Mouse (Mus musculus) MEL (cell line): ENCODE measurements at regions not wholly inside any gene's neighbourhood (a gene's known extent, or its start where the extent isn't known, plus 50 kb on each side); places are given as distances from the start of the nearest gene placed in this dataset.
"Not testable (repeated sequence)": the region's sequence is repeated elsewhere in the genome, so short reads cannot be mapped to it uniquely, and the experiment has no call there.

Experiments used
- DNase-seq: peaks from one replicate; pipeline ENCODE4 v3.0.0; 2011; ENCODE audit warnings: low read depth, low spot score
- H3K27ac ChIP-seq: 2 replicates; pipeline ENCODE4 v1.5.1; 2012; ENCODE audit warnings: low read depth, mild to moderate bottlenecking, control low read depth, low read length, moderate library complexity; ENCODE audit not compliant: control insufficient read depth
- H3K27me3 ChIP-seq, 2 experiments: fragments of 150-350 bp in 1 of 2; sonication (generic) in 1 of 2; 2 replicates each; pipeline ENCODE4 v1.6.1; 2012; ENCODE audit warnings: low read length in 2 of 2, mild to moderate bottlenecking in 2 of 2, improper control_type of control experiment in 1 of 2, moderate library complexity in 1 of 2; ENCODE audit not compliant: insufficient read depth in 2 of 2, control insufficient read depth in 1 of 2
- H3K36me3 ChIP-seq, 2 experiments: 2 replicates each; pipeline ENCODE4 v1.6.1; 2012 to 2014; ENCODE audit warnings: low read length in 2 of 2, improper control_type of control experiment in 1 of 2, inconsistent platforms in 1 of 2, mild to moderate bottlenecking in 1 of 2; ENCODE audit not compliant: insufficient read depth in 2 of 2, control insufficient read depth in 1 of 2
- H3K4me1 ChIP-seq, 2 experiments: fragments of 150-350 bp in 1 of 2; sonication (generic) in 1 of 2; 2 replicates each; pipeline ENCODE4 v1.6.1; 2012; ENCODE audit warnings: low read length in 2 of 2, improper control_type of control experiment in 1 of 2, mild to moderate bottlenecking in 1 of 2; ENCODE audit not compliant: insufficient read depth in 2 of 2, control insufficient read depth in 1 of 2
- H3K4me3 ChIP-seq, 2 experiments: fragments of 150-350 bp in 1 of 2; sonication (generic) in 1 of 2; 2 replicates each; pipeline ENCODE4 v1.5.1; 2012; ENCODE audit warnings: low read depth in 2 of 2, low read length in 2 of 2, mild to moderate bottlenecking in 2 of 2, moderate library complexity in 2 of 2, control low read depth in 1 of 2, improper control_type of control experiment in 1 of 2; ENCODE audit not compliant: control insufficient read depth in 1 of 2, insufficient read depth in 1 of 2
- H3K79me2 ChIP-seq: 2 replicates; pipeline ENCODE4 v1.6.1; 2012; ENCODE audit warnings: mild to moderate bottlenecking, low read length, moderate library complexity; ENCODE audit not compliant: control insufficient read depth, poor library complexity, insufficient read depth
- H3K9ac ChIP-seq: 2 replicates; pipeline ENCODE4 v1.6.1; 2012; ENCODE audit warnings: low read depth, mild to moderate bottlenecking, control low read depth, low read length, moderate library complexity; ENCODE audit not compliant: control insufficient read depth, poor library complexity, severe bottlenecking
- H3K9me3 ChIP-seq: fragments of 150-350 bp; sonication (generic); replicated peaks from 2 replicates; pipeline ENCODE4 v1.6.1; 2012; ENCODE audit warnings: mild to moderate bottlenecking, low read length, improper control_type of control experiment, moderate library complexity; ENCODE audit not compliant: insufficient read depth
- BHLHE40 ChIP-seq: IDR thresholded peaks from 2 replicates; pipeline ENCODE4 v1.6.1; 2012; ENCODE audit warnings: low read depth, mild to moderate bottlenecking, inconsistent platforms, low read length, improper control_type of control experiment, borderline replicate concordance
- CHD2 ChIP-seq: IDR thresholded peaks from 2 replicates; pipeline ENCODE4 v1.6.1; 2011; ENCODE audit warnings: low read length, improper control_type of control experiment
- CTCF ChIP-seq, 3 experiments: IDR thresholded peaks in 2 of 3; conservative IDR thresholded peaks in 1 of 3; 2 replicates each; pipeline ENCODE4 v1.5.1; 2011 to 2012; ENCODE audit warnings: low read length in 3 of 3, low read depth in 2 of 3, mild to moderate bottlenecking in 2 of 3, improper control_type of control experiment in 1 of 3, inconsistent platforms in 1 of 3, mixed read lengths in 1 of 3, moderate library complexity in 1 of 3; ENCODE audit not compliant: control insufficient read depth in 1 of 3, insufficient read depth in 1 of 3, poor library complexity in 1 of 3, severe bottlenecking in 1 of 3
- E2F4 ChIP-seq: IDR thresholded peaks from 2 replicates; pipeline ENCODE4 v1.6.1; 2011; ENCODE audit warnings: low read depth, low read length, improper control_type of control experiment, borderline replicate concordance
- EP300 ChIP-seq, 2 experiments: IDR thresholded peaks; 2 replicates each; pipeline ENCODE4 v1.6.1; 2011; ENCODE audit warnings: improper control_type of control experiment in 2 of 2, low read length in 2 of 2, low read depth in 1 of 2, mild to moderate bottlenecking in 1 of 2
- HCFC1 ChIP-seq: IDR thresholded peaks from 2 replicates; pipeline ENCODE4 v1.6.1; 2012; ENCODE audit warnings: low read depth, mild to moderate bottlenecking, inconsistent platforms, low read length, improper control_type of control experiment, moderate library complexity
- MAZ ChIP-seq: IDR thresholded peaks from 2 replicates; pipeline ENCODE4 v1.6.1; 2012; ENCODE audit warnings: low read depth, mild to moderate bottlenecking, inconsistent platforms, low read length, improper control_type of control experiment
- POLR2A ChIP-seq, 2 experiments: IDR thresholded peaks; 2 replicates each; pipeline ENCODE4 v1.6.1; 2011 to 2012; ENCODE audit warnings: low read length in 2 of 2, mild to moderate bottlenecking in 2 of 2, control low read depth in 1 of 2, improper control_type of control experiment in 1 of 2, low read depth in 1 of 2, moderate library complexity in 1 of 2; ENCODE audit not compliant: control insufficient read depth in 1 of 2, insufficient read depth in 1 of 2, poor library complexity in 1 of 2
- POLR2AphosphoS2 ChIP-seq: IDR thresholded peaks from 2 replicates; pipeline ENCODE4 v1.6.1; 2011; ENCODE audit warnings: low read length, improper control_type of control experiment
- POLR2AphosphoS5 ChIP-seq: IDR thresholded peaks from 2 replicates; pipeline ENCODE4 v1.6.1; 2012; ENCODE audit warnings: low read depth, borderline replicate concordance, mild to moderate bottlenecking, inconsistent platforms, low read length, moderate library complexity, mixed read lengths
- RAD21 ChIP-seq: IDR thresholded peaks from 2 replicates; pipeline ENCODE4 v1.6.1; 2011; ENCODE audit warnings: mild to moderate bottlenecking, low read depth, low read length, improper control_type of control experiment
- TBP ChIP-seq: IDR thresholded peaks from 2 replicates; pipeline ENCODE4 v1.8.0; 2011; ENCODE audit warnings: low read depth, low read length, improper control_type of control experiment
- UBTF ChIP-seq: IDR thresholded peaks from 2 replicates; pipeline ENCODE4 v1.6.1; 2012; ENCODE audit warnings: low read depth, mild to moderate bottlenecking, inconsistent platforms, low read length, improper control_type of control experiment, moderate library complexity, borderline replicate concordance; ENCODE audit not compliant: insufficient read depth

GRCm38 (mm10) chr7:64090067-64090466, 63.6 kb upstream of the Trpm1 start:
- Histone ChIP-seq H3K4me3 (no peak overlapping the region), H3K79me2 (no peaks in the 10 kb centered on the region), H3K9me3 (no peaks in the 10 kb centered on the region), H3K36me3 (no peaks in the 10 kb centered on the region), H3K9ac (no peak overlapping the region), H3K27ac (no peak overlapping the region), H3K27me3 (no peaks in the 10 kb centered on the region), H3K4me1 (no peaks in the 10 kb centered on the region)
- DNase-seq = no peak
- TF ChIP-seq POLR2AphosphoS2 = no peak
- TF ChIP-seq CHD2 = no peak
- TF ChIP-seq, all 39 proteins: peak for 0

GRCm38 (mm10) chr7:64089034-64089433, 64.6 kb upstream of the Trpm1 start:
- H3K4me1 ChIP-seq = no peaks in the 10 kb centered on the region
- H3K27me3 ChIP-seq = no peaks in the 10 kb centered on the region
- H3K36me3 ChIP-seq = no peaks in the 10 kb centered on the region
- H3K27ac ChIP-seq = no peak overlapping the region
- no peak overlapping the region for H3K9ac ChIP-seq
- no peak for DNase-seq
- no peaks in the 10 kb centered on the region for H3K9me3 ChIP-seq
- no peaks in the 10 kb centered on the region for H3K79me2 ChIP-seq
- no peak overlapping the region for H3K4me3 ChIP-seq
- TF ChIP-seq CHD2 = no peak
- TF ChIP-seq TBP = no peak
- TF ChIP-seq POLR2A (IDR thresholded peaks at IDR 0.05; ENCODE audit: control insufficient read depth in 1 of 2, insufficient read depth in 1 of 2, low read depth in 1 of 2, low read length in 2 of 2, poor library complexity in 1 of 2) = no peak
- no peak for TF ChIP-seq UBTF
- TF ChIP-seq EP300 (IDR thresholded peaks at IDR 0.05; ENCODE audit: low read depth in 1 of 2, low read length in 2 of 2) = no peak
- TF ChIP-seq RAD21 = no peak
- no peak for TF ChIP-seq MAZ
- no peak for TF ChIP-seq E2F4

GRCm38 (mm10) chr7:64083978-64084377, 69.7 kb upstream of the Trpm1 start:
- H3K36me3 ChIP-seq, H3K9me3 ChIP-seq, H3K4me1 ChIP-seq, H3K79me2 ChIP-seq, H3K9ac ChIP-seq, H3K27me3 ChIP-seq, DNase-seq, H3K4me3 ChIP-seq, H3K27ac ChIP-seq: not testable (repeated sequence)

- Histone ChIP-seq H3K9me3 (no peaks in the 10 kb centered on the region), H3K79me2 (no peaks in the 10 kb centered on the region), H3K27ac (no peak overlapping the region), H3K4me3 (no peak overlapping the region), H3K4me1 (no peaks in the 10 kb centered on the region), H3K9ac (no peak overlapping the region), H3K27me3 (no peaks in the 10 kb centered on the region), H3K36me3 (no peaks in the 10 kb centered on the region)
- no peak for TF ChIP-seq HCFC1
- no peak for TF ChIP-seq EP300 (IDR thresholded peaks at IDR 0.05; ENCODE audit: low read depth in 1 of 2, low read length in 2 of 2)
- peak; percentile 25; the same call in 1 of the 2 replicates for TF ChIP-seq POLR2AphosphoS5
- TF ChIP-seq BHLHE40 = no peak
- no peak for TF ChIP-seq RAD21
- no peak for TF ChIP-seq CTCF (IDR thresholded peaks at IDR 0.05 in 2 of 3, conservative IDR thresholded peaks at IDR 0.05 in 1 of 3; ENCODE audit: control insufficient read depth in 1 of 3, insufficient read depth in 1 of 3, low read depth in 2 of 3, low read length in 3 of 3, poor library complexity in 1 of 3, severe bottlenecking in 1 of 3)
- no peak for DNase-seq
Observed at GRCm38 (mm10) chr7:64082651-64083050, 71.0 kb upstream of the Trpm1 start.
